Mouse (Mus musculus) layer of hippocampus, adult 2 months (tissue): ENCODE measurements around the gene Spred1. TPM values are rescaled to one million over a fixed set of nuclear protein-coding genes. Genes with fewer than 3 reads are reported as not detected.

Experiments used
- DNase-seq, 2 experiments: peaks; one replicate each; pipeline ENCODE4 v3.0.0; 2022; ENCODE audit warnings: low spot score in 2 of 2
- H3K27ac ChIP-seq: fragments of 200-600 bp; 2 replicates; pipeline ENCODE4 v1.8.1; 2022
- H3K4me3 ChIP-seq: fragments of 200-600 bp; 2 replicates; pipeline ENCODE4 v1.8.1; 2022; ENCODE audit warnings: mild to moderate bottlenecking
- CTCF ChIP-seq: fragments of 200-600 bp; conservative IDR thresholded peaks from 2 replicates; pipeline ENCODE4 v1.8.1; 2022; ENCODE audit warnings: antibody characterized with exemption, mild to moderate bottlenecking, moderate library complexity
- total RNA-seq, 2 experiments: library from RNA; stranded (reverse); gene quantifications; 2 replicates each; pipeline ENCODE4 v1.2.3; 2021

The Spred1 gene
- total RNA-seq, 2 experiments from 2014 or later = 97.0 to 97.4 TPM

- DNase-seq = no peak
- no peak overlapping the region for H3K27ac ChIP-seq
- TF ChIP-seq CTCF = no peak
- H3K4me3 ChIP-seq = no peak overlapping the region
Measured at GRCm38 (mm10) chr2:117099316-117099715, 21.9 kb upstream of the Spred1 start.

- H3K4me3 ChIP-seq = no peak overlapping the region
- H3K27ac ChIP-seq = no peak overlapping the region
- no peak for DNase-seq
- no peak for TF ChIP-seq CTCF
Measured at GRCm38 (mm10) chr2:117103461-117103860, 17.7 kb upstream of the Spred1 start.

GRCm38 (mm10) chr2:117105407-117105806 is 15.8 kb upstream of the Spred1 start:
- Histone ChIP-seq H3K4me3 (no peak overlapping the region), H3K27ac (peak overlapping the region; percentile 32; the same call in 1 of the 2 replicates)
- DNase-seq = no peak
- no peak for TF ChIP-seq CTCF

GRCm38 (mm10) chr2:117108059-117108458 is 13.1 kb upstream of the Spred1 start:
- no peak for TF ChIP-seq CTCF
- Histone ChIP-seq H3K27ac (no peak overlapping the region), H3K4me3 (no peak overlapping the region)
- DNase-seq = no peak

- H3K4me3 ChIP-seq = no peak overlapping the region
Measured at GRCm38 (mm10) chr2:117109296-117109695, 11.9 kb upstream of the Spred1 start.

GRCm38 (mm10) chr2:117110355-117110866 is 10.8 kb upstream of the Spred1 start:
- DNase-seq = no peak
- Histone ChIP-seq H3K27ac (no peak overlapping the region), H3K4me3 (no peak overlapping the region)
- no peak for TF ChIP-seq CTCF

More at GRCm38 (mm10) chr2:117109296-117109695, 11.9 kb upstream of the Spred1 start:
- TF ChIP-seq CTCF = no peak
- DNase-seq = no peak
- no peak overlapping the region for H3K27ac ChIP-seq

GRCm38 (mm10) chr2:117113262-117113661 is 7.9 kb upstream of the Spred1 start:
- H3K27ac ChIP-seq = no peak overlapping the region
- DNase-seq = no peak
- TF ChIP-seq CTCF = no peak
- no peak overlapping the region for H3K4me3 ChIP-seq

GRCm38 (mm10) chr2:117113762-117114161 is 7.4 kb upstream of the Spred1 start:
- no peak for DNase-seq
- no peak for TF ChIP-seq CTCF
- Histone ChIP-seq H3K27ac (no peak overlapping the region), H3K4me3 (no peak overlapping the region)

- H3K27ac ChIP-seq = no peak overlapping the region
- no peak overlapping the region for H3K4me3 ChIP-seq
- TF ChIP-seq CTCF = no peak
- DNase-seq = no peak
Measured at GRCm38 (mm10) chr2:117118516-117118915, 2.7 kb upstream of the Spred1 start.

GRCm38 (mm10) chr2:117119291-117120245 is 1.6 kb upstream of the Spred1 start:
- no peak for TF ChIP-seq CTCF

GRCm38 (mm10) chr2:117120246-117121211 is 645 bp upstream of the Spred1 start:
- DNase-seq = peak; percentile 87 to 89
- H3K4me3 ChIP-seq = peak overlapping the region; percentile 75
- H3K27ac ChIP-seq = peak overlapping the region; percentile 99
- peak; percentile 61 for TF ChIP-seq CTCF

More at GRCm38 (mm10) chr2:117119291-117120245, 1.6 kb upstream of the Spred1 start:
- H3K27ac ChIP-seq = peak overlapping the region; percentile 99
- DNase-seq = peak; percentile 66 to 81
- H3K4me3 ChIP-seq = peak overlapping the region; percentile 75

GRCm38 (mm10) chr2:117121984-117122605 is 921 bp downstream of the Spred1 start:
- H3K27ac ChIP-seq = peak overlapping the region; percentile 99
- no peak for DNase-seq
- H3K4me3 ChIP-seq = peak overlapping the region; percentile 75
- no peak for TF ChIP-seq CTCF
